In the genomic region with DNA sequence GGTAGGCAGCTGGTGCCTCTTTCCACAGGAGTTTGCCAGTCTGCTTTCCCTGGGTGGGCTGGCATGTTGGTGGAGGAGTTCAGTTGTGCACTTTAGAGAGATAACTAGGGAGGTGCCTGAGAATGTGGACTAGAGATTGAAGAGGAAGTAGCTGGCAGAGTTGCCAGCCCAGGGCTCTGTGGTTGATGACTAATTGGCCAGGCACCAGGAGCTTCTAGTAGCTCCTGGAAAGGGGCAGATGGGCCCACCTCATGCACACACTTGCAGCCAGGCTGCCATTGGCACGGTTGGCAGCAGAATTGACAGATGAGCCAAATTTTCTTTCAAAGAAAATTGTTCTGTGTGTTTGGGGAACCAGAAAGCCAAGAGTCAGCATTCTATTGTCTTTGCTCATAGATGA, we compare ENCODE assay signal across 10 mouse cellular contexts.
A peak's percentile ranks its signal among the peaks of the same experiment; 100 is the strongest.
DNase-seq lines count a peak whose midpoint lies in the region; ATAC-seq lines count a peak whose summit lies in the region.
"Had no signal": no experiment of that assay in that cellular context is flagged by ENCODE, and none has a peak within 500 bp of the region (broad histone marks: within the 10 kb centered on the region; RNA-seq: fewer than 3 reads in every experiment).

No protein-coding gene starts in this region.

- no peaks in the 10 kb centered on the region for H3K27me3 ChIP-seq in forebrain, embryonic 15.5 days
- H3K27me3 ChIP-seq in forebrain, embryonic 11.5 days (ENCODE audit: control insufficient read depth, insufficient read depth, low read length) = peaks cover 2% of the 10 kb centered on the region; the same call in 1 of the 2 replicates

- H3K36me3 ChIP-seq in forebrain, embryonic 15.5 days = no peaks in the 10 kb centered on the region
- no peaks in the 10 kb centered on the region for H3K36me3 ChIP-seq in forebrain, embryonic 11.5 days (ENCODE audit: control insufficient read depth, insufficient read depth, low read length)
- H3K36me3 ChIP-seq: limb, embryonic 12.5 days had no signal

- 74% methylated on average over 1 of the region's 1 CpGs for WGBS in forebrain, embryonic 15.5 days
- WGBS in forebrain, embryonic 11.5 days = 75% methylated on average over 1 of the region's 1 CpGs

- no peaks in the 10 kb centered on the region for H3K9me3 ChIP-seq in forebrain, embryonic 15.5 days
- no peaks in the 10 kb centered on the region for H3K9me3 ChIP-seq in forebrain, embryonic 11.5 days (ENCODE audit: control insufficient read depth, low read length)
- H3K9me3 ChIP-seq: limb, embryonic 12.5 days had no signal

- ATAC-seq in forebrain, embryonic 15.5 days (replicated peaks) = peak; percentile 87
- no peak for ATAC-seq in forebrain, embryonic 11.5 days (replicated peaks; ENCODE audit: low FRiP score)

- H3K9ac ChIP-seq in forebrain, embryonic 15.5 days (replicated peaks) = no peak overlapping the region
- H3K9ac ChIP-seq in forebrain, embryonic 11.5 days (ENCODE audit: low read length) = no peak overlapping the region
- H3K9ac ChIP-seq: limb, embryonic 12.5 days had no signal

- no peak overlapping the region for H3K4me3 ChIP-seq in forebrain, embryonic 15.5 days
- H3K4me3 ChIP-seq in forebrain, embryonic 11.5 days (ENCODE audit: low read depth, low read length) = no peak overlapping the region
- H3K4me3 ChIP-seq: erythroblast, embryonic 14.5 days; limb, embryonic 12.5 days had no signal

- no peak overlapping the region for H3K4me2 ChIP-seq in forebrain, embryonic 15.5 days (replicated peaks)
- H3K4me2 ChIP-seq in forebrain, embryonic 11.5 days (ENCODE audit: low read depth, low read length, severe bottlenecking) = no peak overlapping the region
- H3K4me2 ChIP-seq: limb, embryonic 12.5 days had no signal

- 0 out of 2 replicates have a peak overlapping the region, but pooled peaks have one; percentile 19 for H3K27ac ChIP-seq in forebrain, embryonic 15.5 days (replicated peaks)
- H3K27ac ChIP-seq in forebrain, embryonic 11.5 days (ENCODE audit: low read depth, low read length) = no peak overlapping the region
- H3K27ac ChIP-seq: limb, embryonic 12.5 days had no signal

- 0 out of 2 replicates have a peak, but pooled peaks cover 3% of the 10 kb centered on the region for H3K4me1 ChIP-seq in forebrain, embryonic 15.5 days
- no peaks in the 10 kb centered on the region for H3K4me1 ChIP-seq in forebrain, embryonic 11.5 days (replicated peaks; ENCODE audit: control insufficient read depth, insufficient read depth, low read length)
- H3K4me1 ChIP-seq: limb, embryonic 12.5 days had no signal

- no peak for DNase-seq in forebrain, embryonic 11.5 days (ENCODE audit: low spot score)
- peak; percentile 11 for DNase-seq in urinary bladder, postnatal 14 days (ENCODE audit: low spot score)
- no peak for DNase-seq in urinary bladder, adult 2 months (ENCODE audit: low spot score)
- DNase-seq in layer of hippocampus, adult 8-10 months (ENCODE audit: low spot score in 2 of 2) = peak; percentile 32 to 56
- DNase-seq in testis, postnatal 10 days (ENCODE audit: low spot score) = no peak
- DNase-seq in neural tube, embryonic 10.5 days (ENCODE audit: extremely low spot score, low spot score) = no peak
- DNase-seq in kidney, adult 8-10 months = no peak

Comparison
In these comparisons a context has a peak if more than half of its experiments do, and no peak if none do; other contexts are left out.
1. DNase-seq: peak in urinary bladder, postnatal 14 days (single experiment) and layer of hippocampus, adult 8-10 months (2 of 2); none in forebrain, embryonic 11.5 days (single experiment), urinary bladder, adult 2 months (single experiment), testis, postnatal 10 days (single experiment), neural tube, embryonic 10.5 days (single experiment) and kidney, adult 8-10 months (0 of 2).